Mouse (Mus musculus): ENCODE results near the gene Map1lc3a. TPM values are rescaled to one million over a fixed set of nuclear protein-coding genes. Genes with fewer than 3 reads are reported as not detected.

The Map1lc3a gene
- total and polyA plus RNA-seq, 2 experiments from 2014 or later = 573 to 839 TPM

DNA sequence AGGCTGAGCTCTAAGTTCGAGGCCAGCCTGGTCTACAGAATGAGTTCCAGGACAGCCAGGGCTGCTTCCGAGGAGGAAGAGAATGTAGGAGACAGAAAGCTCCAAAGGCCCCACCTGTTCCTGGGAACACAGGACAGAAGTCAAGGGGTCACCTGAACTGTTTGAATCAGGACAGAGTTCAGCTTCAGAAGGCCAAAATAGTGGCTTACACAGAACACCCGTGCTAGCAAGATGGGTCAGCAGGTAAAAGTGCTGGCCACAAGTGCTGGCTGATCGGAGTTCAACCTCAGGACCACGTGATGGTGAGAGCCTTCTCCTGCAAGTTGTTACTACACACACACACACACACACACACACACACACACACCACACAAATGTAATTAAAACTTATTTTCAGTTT lies 9.2 kb upstream of the Map1lc3a start:
- Histone ChIP-seq H3K27me3 (ENCODE audit: insufficient read depth, low read length) (no peaks in the 10 kb centered on the region), H3K9ac (replicated peaks; ENCODE audit: low read length, poor library complexity, severe bottlenecking) (no peak overlapping the region), H3K4me1 (ENCODE audit: insufficient read depth, low read length) (no peaks in the 10 kb centered on the region), H3K4me2 (ENCODE audit: low read depth, low read length, poor library complexity, severe bottlenecking) (no peak overlapping the region), H3K36me3 (ENCODE audit: insufficient read depth, low read length) (no peaks in the 10 kb centered on the region), H3K9me3 (ENCODE audit: low read length) (no peaks in the 10 kb centered on the region), H3K4me3 (ENCODE audit: low read depth, low read length) (no peak overlapping the region), H3K27ac (ENCODE audit: low read depth, low read length) (no peak overlapping the region)
- no peak for TF ChIP-seq CTCF (IDR thresholded peaks at IDR 0.05)
- DNase-seq (ENCODE audit: low spot score) = no peak
- 92% methylated on average over 5 of the region's 5 CpGs for WGBS
- ATAC-seq (ENCODE audit: low FRiP score) = no peak

DNA sequence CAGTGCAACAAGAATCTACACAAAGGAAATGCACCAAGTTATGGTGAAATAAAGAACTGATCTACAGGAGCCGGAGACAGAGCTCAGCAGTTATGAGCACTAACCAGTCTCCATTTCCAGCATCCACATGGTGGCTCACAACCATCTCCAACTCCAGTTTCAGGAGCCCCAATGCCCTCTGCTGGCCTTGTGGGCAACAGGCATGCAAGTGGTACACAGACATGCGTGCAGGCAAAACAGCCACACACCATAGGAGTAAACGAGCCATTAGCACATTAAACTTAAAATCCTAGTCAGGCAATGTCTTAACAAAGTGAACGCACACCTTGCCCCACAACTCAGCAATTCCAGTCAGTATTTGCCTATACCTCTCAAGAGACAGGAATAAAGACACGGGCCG lies 4.1 kb upstream of the Map1lc3a start:
- DNase-seq (ENCODE audit: low spot score) = no peak
- Histone ChIP-seq H3K4me3 (ENCODE audit: low read depth, low read length) (no peak overlapping the region), H3K36me3 (ENCODE audit: insufficient read depth, low read length) (no peaks in the 10 kb centered on the region), H3K27me3 (ENCODE audit: insufficient read depth, low read length) (no peaks in the 10 kb centered on the region), H3K4me2 (ENCODE audit: low read depth, low read length, poor library complexity, severe bottlenecking) (no peak overlapping the region), H3K4me1 (ENCODE audit: insufficient read depth, low read length) (0 out of 2 replicates have a peak, but pooled peaks cover under 1% of the 10 kb centered on the region), H3K27ac (ENCODE audit: low read depth, low read length) (no peak overlapping the region), H3K9me3 (ENCODE audit: low read length) (no peaks in the 10 kb centered on the region), H3K9ac (replicated peaks; ENCODE audit: low read length, poor library complexity, severe bottlenecking) (no peak overlapping the region)
- TF ChIP-seq CTCF (IDR thresholded peaks at IDR 0.05) = peak; percentile 59
- ATAC-seq (ENCODE audit: low FRiP score) = no peak
- 83% methylated on average over 6 of the region's 6 CpGs for WGBS

DNA sequence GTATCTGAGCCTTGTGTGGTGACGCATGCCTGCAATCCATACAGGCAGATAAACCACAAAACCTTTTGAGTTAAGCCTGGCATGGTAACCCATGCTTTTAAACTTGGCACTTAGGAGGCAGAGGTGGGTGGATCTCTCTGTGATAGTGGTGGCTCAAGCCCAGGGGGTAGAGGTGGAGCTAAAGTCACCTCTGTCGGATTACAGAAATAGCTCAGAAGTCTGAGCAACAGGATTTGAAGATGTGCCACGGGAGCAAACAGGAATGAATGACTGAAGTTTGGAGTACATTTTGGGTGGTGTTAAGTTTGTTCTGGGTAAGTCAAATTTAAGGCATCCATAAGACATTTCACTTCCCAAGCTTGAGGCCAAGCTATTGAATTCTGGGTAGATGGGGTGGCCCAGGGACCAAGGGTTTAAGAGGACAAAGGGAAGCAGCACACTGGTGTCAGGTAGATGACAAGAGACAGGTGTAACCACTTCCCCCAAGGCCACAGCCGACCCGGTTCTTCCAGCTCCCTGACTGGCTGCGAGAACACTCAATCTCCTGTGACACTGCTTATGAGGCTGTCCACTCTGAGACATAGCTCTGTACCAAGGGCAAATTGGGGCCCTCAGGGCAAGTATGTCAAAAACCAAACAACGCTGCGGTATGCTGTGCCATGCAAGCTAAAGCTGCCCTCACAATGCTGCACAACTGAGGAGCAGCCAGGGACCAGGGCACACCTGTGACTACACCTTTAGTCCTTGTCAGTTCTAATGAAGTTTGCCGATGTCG lies 3.5 kb upstream of the Map1lc3a start:
- no peak overlapping the region for H3K27ac ChIP-seq (ENCODE audit: low read depth, low read length)
- H3K36me3 ChIP-seq (ENCODE audit: insufficient read depth, low read length) = no peaks in the 10 kb centered on the region
- no peak for TF ChIP-seq CTCF (IDR thresholded peaks at IDR 0.05)
- no peaks in the 10 kb centered on the region for H3K9me3 ChIP-seq (ENCODE audit: low read length)
- WGBS = 80% methylated on average over 10 of the region's 10 CpGs
- no peak overlapping the region for H3K4me2 ChIP-seq (ENCODE audit: low read depth, low read length, poor library complexity, severe bottlenecking)
- no peak for DNase-seq (ENCODE audit: low spot score)
- H3K4me3 ChIP-seq (ENCODE audit: low read depth, low read length) = no peak overlapping the region
- H3K9ac ChIP-seq (replicated peaks; ENCODE audit: low read length, poor library complexity, severe bottlenecking) = no peak overlapping the region
- ATAC-seq (ENCODE audit: low FRiP score) = no peak
- H3K27me3 ChIP-seq (ENCODE audit: insufficient read depth, low read length) = no peaks in the 10 kb centered on the region
- peaks cover 5% of the 10 kb centered on the region; the same call in 1 of the 2 replicates for H3K4me1 ChIP-seq (ENCODE audit: insufficient read depth, low read length)

DNA sequence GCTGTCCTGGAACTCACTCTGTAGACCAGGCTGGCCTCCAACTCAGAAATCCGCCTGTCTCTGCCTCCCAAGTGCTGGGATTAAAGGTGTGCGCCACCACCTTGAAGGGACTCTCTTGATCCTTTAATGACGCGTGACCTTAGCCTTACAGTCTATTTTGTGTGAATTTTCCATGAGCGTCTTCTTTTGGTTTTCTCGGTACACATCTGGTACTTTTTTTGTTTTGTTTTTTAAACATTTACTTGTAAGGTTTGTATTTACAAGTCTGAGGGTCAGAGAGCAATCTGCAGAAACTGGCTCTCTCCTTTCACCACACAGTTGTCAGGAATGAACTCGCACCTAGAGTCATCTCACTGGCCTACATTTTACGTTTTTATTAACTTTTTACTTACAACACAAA lies 2.5 kb upstream of the Map1lc3a start:
- Histone ChIP-seq H3K4me2 (ENCODE audit: low read depth, low read length, poor library complexity, severe bottlenecking) (no peak overlapping the region), H3K4me1 (ENCODE audit: insufficient read depth, low read length) (peaks cover 8% of the 10 kb centered on the region; the same call in 1 of the 2 replicates), H3K9me3 (ENCODE audit: low read length) (no peaks in the 10 kb centered on the region), H3K27ac (ENCODE audit: low read depth, low read length) (no peak overlapping the region), H3K4me3 (ENCODE audit: low read depth, low read length) (no peak overlapping the region), H3K9ac (replicated peaks; ENCODE audit: low read length, poor library complexity, severe bottlenecking) (no peak overlapping the region), H3K36me3 (ENCODE audit: insufficient read depth, low read length) (peaks cover 5% of the 10 kb centered on the region), H3K27me3 (ENCODE audit: insufficient read depth, low read length) (no peaks in the 10 kb centered on the region)
- WGBS = 90% methylated on average over 8 of the region's 8 CpGs
- DNase-seq (ENCODE audit: low spot score) (no peak), ATAC-seq (ENCODE audit: low FRiP score) (no peak)
- TF ChIP-seq CTCF (IDR thresholded peaks at IDR 0.05) = no peak

DNA sequence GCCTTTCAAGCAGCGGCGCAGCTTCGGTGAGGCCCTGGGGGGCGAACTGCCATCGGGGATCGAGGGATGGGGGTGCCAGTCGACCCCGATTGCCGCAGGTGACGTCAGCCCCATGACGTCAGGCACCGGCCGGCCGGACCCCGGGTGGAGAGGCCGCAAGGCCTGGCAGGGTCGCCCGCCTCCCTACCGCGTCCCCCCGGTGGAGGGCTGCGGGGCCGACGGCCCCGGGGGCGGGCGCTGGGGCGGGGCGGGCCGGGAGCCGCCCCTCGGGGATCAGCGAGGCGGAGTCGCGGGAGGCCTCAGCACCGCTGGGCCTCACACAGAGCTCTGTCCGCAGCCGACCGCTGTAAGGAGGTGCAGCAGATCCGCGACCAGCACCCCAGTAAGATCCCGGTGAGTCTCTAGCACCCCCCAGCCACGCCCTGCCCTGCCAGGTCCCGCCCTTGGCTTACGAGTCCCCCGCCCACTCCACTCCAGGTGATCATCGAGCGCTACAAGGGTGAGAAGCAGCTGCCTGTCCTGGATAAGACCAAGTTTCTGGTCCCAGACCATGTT lies 601 bp downstream of the Map1lc3a start:
- Histone ChIP-seq H3K9ac (replicated peaks; ENCODE audit: low read length, poor library complexity, severe bottlenecking) (peak overlapping the region; percentile 98), H3K36me3 (ENCODE audit: insufficient read depth, low read length) (peaks cover 15% of the 10 kb centered on the region), H3K27ac (ENCODE audit: low read depth, low read length) (peak overlapping the region; percentile 92), H3K4me3 (ENCODE audit: low read depth, low read length) (peak overlapping the region; percentile 98), H3K27me3 (ENCODE audit: insufficient read depth, low read length) (no peaks in the 10 kb centered on the region), H3K4me1 (ENCODE audit: insufficient read depth, low read length) (peaks cover 8% of the 10 kb centered on the region; the same call in 1 of the 2 replicates), H3K4me2 (ENCODE audit: low read depth, low read length, poor library complexity, severe bottlenecking) (peak overlapping the region; percentile 79), H3K9me3 (ENCODE audit: low read length) (no peaks in the 10 kb centered on the region)
- WGBS = 2% methylated on average over 18 of the region's 49 CpGs
- ATAC-seq (ENCODE audit: low FRiP score) (peak; percentile 73), DNase-seq (ENCODE audit: low spot score) (peak; percentile 41)
- no peak for TF ChIP-seq CTCF (IDR thresholded peaks at IDR 0.05)

DNA sequence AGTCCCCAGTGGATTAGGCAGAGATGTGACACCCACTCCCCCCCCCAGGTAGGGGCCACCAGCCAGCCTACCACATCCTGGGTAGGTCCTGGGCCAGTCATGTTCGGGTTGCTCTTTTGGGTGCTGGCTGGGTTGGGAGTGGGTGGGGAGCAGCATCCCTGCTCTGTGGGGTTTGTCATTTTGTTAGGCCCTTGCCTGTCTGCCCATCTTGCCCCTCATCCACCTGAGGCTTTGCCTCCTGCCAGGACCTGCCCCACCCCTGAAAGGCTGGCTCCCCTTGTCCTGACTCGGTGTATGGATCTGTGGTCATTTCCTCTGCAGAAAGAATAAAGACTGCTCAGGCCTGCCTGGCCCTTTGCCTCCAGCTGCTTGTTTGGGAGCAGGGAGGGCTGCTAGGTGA lies 1.6 kb downstream of the Map1lc3a start:
- Histone ChIP-seq H3K9me3 (ENCODE audit: low read length) (no peaks in the 10 kb centered on the region), H3K36me3 (ENCODE audit: insufficient read depth, low read length) (peaks cover 15% of the 10 kb centered on the region), H3K4me2 (ENCODE audit: low read depth, low read length, poor library complexity, severe bottlenecking) (peak overlapping the region; percentile 79), H3K27me3 (ENCODE audit: insufficient read depth, low read length) (no peaks in the 10 kb centered on the region), H3K4me3 (ENCODE audit: low read depth, low read length) (peak overlapping the region; percentile 98), H3K9ac (replicated peaks; ENCODE audit: low read length, poor library complexity, severe bottlenecking) (peak overlapping the region; percentile 98), H3K4me1 (ENCODE audit: insufficient read depth, low read length) (peaks cover 8% of the 10 kb centered on the region; the same call in 1 of the 2 replicates), H3K27ac (ENCODE audit: low read depth, low read length) (peak overlapping the region; percentile 92)
- no peak for TF ChIP-seq CTCF (IDR thresholded peaks at IDR 0.05)
- WGBS = 84% methylated on average over 2 of the region's 2 CpGs
- DNase-seq (ENCODE audit: low spot score) = no peak
- no peak for ATAC-seq (ENCODE audit: low FRiP score)

Measured in midbrain, postnatal 0 days (tissue).